Mouse (Mus musculus) MEL (cell line): ENCODE results near the gene Adam8.

ENCODE experiments used
- BHLHE40 ChIP-seq: IDR thresholded peaks from 2 replicates; pipeline ENCODE4 v1.6.1; 2012; ENCODE audit warnings: low read depth, mild to moderate bottlenecking, inconsistent platforms, low read length, improper control_type of control experiment, borderline replicate concordance
- CTCF ChIP-seq, 3 experiments: IDR thresholded peaks in 2 of 3; conservative IDR thresholded peaks in 1 of 3; 2 replicates each; pipeline ENCODE4 v1.5.1; 2011 to 2012; ENCODE audit warnings: low read length in 3 of 3, low read depth in 2 of 3, mild to moderate bottlenecking in 2 of 3, improper control_type of control experiment in 1 of 3, inconsistent platforms in 1 of 3, mixed read lengths in 1 of 3, moderate library complexity in 1 of 3; ENCODE audit not compliant: control insufficient read depth in 1 of 3, insufficient read depth in 1 of 3, poor library complexity in 1 of 3, severe bottlenecking in 1 of 3
- EP300 ChIP-seq, 2 experiments: IDR thresholded peaks; 2 replicates each; pipeline ENCODE4 v1.6.1; 2011; ENCODE audit warnings: improper control_type of control experiment in 2 of 2, low read length in 2 of 2, low read depth in 1 of 2, mild to moderate bottlenecking in 1 of 2
- GATA1 ChIP-seq: IDR thresholded peaks from 2 replicates; pipeline ENCODE4 v1.6.1; 2011; ENCODE audit warnings: low read depth, low read length, improper control_type of control experiment
- MAX ChIP-seq: IDR thresholded peaks from 2 replicates; pipeline ENCODE4 v1.6.1; 2011; ENCODE audit warnings: low read length, improper control_type of control experiment
- MYB ChIP-seq: IDR thresholded peaks from 2 replicates; pipeline ENCODE4 v1.6.1; 2011; ENCODE audit warnings: mild to moderate bottlenecking, low read depth, low read length, improper control_type of control experiment
- NELFE ChIP-seq: IDR thresholded peaks from 2 replicates; pipeline ENCODE4 v1.6.1; 2011; ENCODE audit warnings: low read depth, low read length, improper control_type of control experiment
- POLR2A ChIP-seq, 2 experiments: IDR thresholded peaks; 2 replicates each; pipeline ENCODE4 v1.6.1; 2011 to 2012; ENCODE audit warnings: low read length in 2 of 2, mild to moderate bottlenecking in 2 of 2, control low read depth in 1 of 2, improper control_type of control experiment in 1 of 2, low read depth in 1 of 2, moderate library complexity in 1 of 2; ENCODE audit not compliant: control insufficient read depth in 1 of 2, insufficient read depth in 1 of 2, poor library complexity in 1 of 2
- POLR2AphosphoS5 ChIP-seq: IDR thresholded peaks from 2 replicates; pipeline ENCODE4 v1.6.1; 2012; ENCODE audit warnings: low read depth, borderline replicate concordance, mild to moderate bottlenecking, inconsistent platforms, low read length, moderate library complexity, mixed read lengths
- UBTF ChIP-seq: IDR thresholded peaks from 2 replicates; pipeline ENCODE4 v1.6.1; 2012; ENCODE audit warnings: low read depth, mild to moderate bottlenecking, inconsistent platforms, low read length, improper control_type of control experiment, moderate library complexity, borderline replicate concordance; ENCODE audit not compliant: insufficient read depth
- ZMIZ1 ChIP-seq: IDR thresholded peaks from 2 replicates; pipeline ENCODE4 v1.6.1; 2012; ENCODE audit warnings: low read depth, mild to moderate bottlenecking, inconsistent platforms, low read length, improper control_type of control experiment, moderate library complexity

GRCm38 (mm10) chr7:139988272-139988671 lies 4.1 kb downstream of the Adam8 start:
- no peak for TF ChIP-seq POLR2A (IDR thresholded peaks at IDR 0.05; ENCODE audit: control insufficient read depth in 1 of 2, insufficient read depth in 1 of 2, low read depth in 1 of 2, low read length in 2 of 2, poor library complexity in 1 of 2)
- no peak for TF ChIP-seq UBTF
- no peak for TF ChIP-seq EP300 (IDR thresholded peaks at IDR 0.05; ENCODE audit: low read depth in 1 of 2, low read length in 2 of 2)
- TF ChIP-seq ZMIZ1: no peak
- TF ChIP-seq MAX: no peak
- TF ChIP-seq CTCF (IDR thresholded peaks at IDR 0.05 in 2 of 3, conservative IDR thresholded peaks at IDR 0.05 in 1 of 3; ENCODE audit: control insufficient read depth in 1 of 3, insufficient read depth in 1 of 3, low read depth in 2 of 3, low read length in 3 of 3, poor library complexity in 1 of 3, severe bottlenecking in 1 of 3): no peak
- no peak for TF ChIP-seq MYB
- TF ChIP-seq GATA1: no peak
- peak; percentile 61; the same call in 1 of the 2 replicates for TF ChIP-seq BHLHE40
- no peak for TF ChIP-seq NELFE
- TF ChIP-seq POLR2AphosphoS5: no peak
